Mouse (Mus musculus): ENCODE data around the gene Cldn6. TPM values are rescaled to one million over a fixed set of nuclear protein-coding genes. Genes with fewer than 3 reads are reported as not detected.

Cldn6 gene
- total RNA-seq (2021), result not detected
- long read RNA-seq, experiment 1, result 0 reads
- long read RNA-seq, experiment 2, result 0 reads

DNA sequence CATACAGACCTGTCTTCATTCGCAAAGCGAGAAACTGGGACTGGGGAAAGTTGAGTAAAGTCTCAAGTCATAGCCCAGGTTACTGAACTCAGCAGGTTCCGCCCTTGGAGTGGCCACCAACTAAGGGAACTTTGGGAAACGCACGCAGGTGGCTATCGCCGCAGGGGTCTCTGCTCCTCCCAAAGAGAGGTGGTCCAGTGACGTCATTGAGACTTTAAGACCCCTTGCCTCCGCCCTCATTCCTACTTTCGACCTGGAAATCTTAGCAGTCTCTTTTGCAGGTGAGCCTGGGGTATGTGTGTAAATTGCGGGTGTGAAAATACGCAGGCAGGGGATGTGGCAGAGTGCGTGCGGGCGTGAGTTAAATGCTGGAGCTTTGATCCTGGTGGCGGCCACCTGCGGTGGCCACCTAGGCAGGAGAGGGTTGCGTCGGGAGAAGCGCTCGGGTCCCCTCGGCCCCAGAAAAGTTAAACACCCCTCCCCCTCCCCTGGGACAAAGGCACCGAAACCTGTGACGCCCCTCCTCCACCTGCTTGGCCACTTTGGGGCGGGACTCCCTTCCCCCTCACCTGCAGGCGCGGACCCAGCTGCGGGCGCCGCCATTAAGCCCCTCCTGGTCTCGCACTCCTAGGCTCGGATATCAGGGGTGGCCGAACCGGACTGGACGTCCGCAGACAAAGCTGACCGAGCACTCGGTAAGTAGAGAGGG lies at the start of gene Cldn6:
Gene Cldn6 (plus strand): TSS at position 123 of the 709 bp plus-strand sequence.
- DNase-seq, result no peak
- intact Hi-C loops (cut with DNase I; ENCODE audit: low total_unique reads), result no loop called here

DNA sequence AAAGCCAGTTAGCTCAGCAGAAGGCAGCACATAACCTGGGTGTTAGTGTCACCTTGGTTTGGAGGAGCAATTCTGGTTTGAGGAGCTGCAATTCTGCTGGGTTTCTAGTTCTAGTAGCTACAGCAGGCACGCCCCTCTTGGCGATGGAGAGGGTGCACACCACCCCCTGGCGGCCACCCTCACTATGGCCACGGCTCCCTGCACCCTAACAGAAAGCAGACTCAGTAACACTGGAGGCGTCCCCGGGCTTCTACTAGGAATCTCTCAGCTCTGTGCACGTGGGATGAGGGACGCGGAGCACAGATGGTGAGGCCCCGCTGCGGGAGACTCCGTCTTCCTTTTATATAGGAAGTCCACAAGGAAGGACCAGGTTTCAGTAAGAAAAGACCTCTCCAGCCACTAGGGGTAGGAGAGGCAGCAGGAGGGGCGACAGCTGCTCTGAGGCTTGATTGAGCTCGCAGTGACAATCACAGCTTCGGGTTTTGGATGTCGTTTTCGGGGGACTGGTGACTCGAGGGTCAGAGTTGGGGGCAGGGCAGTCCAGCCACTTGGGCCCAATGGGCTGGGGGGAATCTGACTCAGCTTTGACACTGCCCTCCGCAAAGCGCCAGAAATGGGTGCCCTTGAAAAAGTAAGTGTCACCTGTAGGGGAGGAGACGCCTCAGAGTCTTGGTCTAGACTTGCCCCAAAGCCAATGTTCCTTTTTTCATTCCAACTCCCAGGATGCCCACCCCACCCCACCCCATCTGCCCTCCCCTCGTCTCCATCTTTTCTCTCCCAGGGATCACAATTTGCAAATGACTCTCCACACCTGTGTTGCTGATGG lies 48.6 kb upstream of the Cldn6 start:
- peak; percentile 82 for DNase-seq
- intact Hi-C loops (cut with DNase I; ENCODE audit: low total_unique reads), result no loop called here

DNA sequence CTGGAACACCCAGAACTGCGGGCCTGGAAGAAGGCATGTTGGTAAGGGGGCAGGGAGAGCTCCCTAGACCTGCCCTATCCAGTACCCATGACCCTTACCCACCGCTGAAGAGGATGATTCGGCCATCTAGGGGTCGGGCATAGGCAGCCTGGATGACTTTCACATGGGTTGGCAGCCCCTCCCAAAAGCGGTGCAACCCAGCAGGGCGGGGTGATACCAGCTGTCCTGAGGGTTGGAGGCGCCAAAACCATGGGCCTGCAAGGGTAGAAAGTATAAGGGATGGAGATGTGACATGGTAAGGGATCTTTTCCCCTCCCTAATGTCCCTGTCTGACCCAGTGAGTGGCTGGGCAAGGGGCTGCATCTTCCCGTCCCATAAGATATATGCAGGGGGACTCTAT lies 47.8 kb upstream of the Cldn6 start:
- no peak for DNase-seq
- intact Hi-C loops (cut with DNase I; ENCODE audit: low total_unique reads), result no loop called here

DNA sequence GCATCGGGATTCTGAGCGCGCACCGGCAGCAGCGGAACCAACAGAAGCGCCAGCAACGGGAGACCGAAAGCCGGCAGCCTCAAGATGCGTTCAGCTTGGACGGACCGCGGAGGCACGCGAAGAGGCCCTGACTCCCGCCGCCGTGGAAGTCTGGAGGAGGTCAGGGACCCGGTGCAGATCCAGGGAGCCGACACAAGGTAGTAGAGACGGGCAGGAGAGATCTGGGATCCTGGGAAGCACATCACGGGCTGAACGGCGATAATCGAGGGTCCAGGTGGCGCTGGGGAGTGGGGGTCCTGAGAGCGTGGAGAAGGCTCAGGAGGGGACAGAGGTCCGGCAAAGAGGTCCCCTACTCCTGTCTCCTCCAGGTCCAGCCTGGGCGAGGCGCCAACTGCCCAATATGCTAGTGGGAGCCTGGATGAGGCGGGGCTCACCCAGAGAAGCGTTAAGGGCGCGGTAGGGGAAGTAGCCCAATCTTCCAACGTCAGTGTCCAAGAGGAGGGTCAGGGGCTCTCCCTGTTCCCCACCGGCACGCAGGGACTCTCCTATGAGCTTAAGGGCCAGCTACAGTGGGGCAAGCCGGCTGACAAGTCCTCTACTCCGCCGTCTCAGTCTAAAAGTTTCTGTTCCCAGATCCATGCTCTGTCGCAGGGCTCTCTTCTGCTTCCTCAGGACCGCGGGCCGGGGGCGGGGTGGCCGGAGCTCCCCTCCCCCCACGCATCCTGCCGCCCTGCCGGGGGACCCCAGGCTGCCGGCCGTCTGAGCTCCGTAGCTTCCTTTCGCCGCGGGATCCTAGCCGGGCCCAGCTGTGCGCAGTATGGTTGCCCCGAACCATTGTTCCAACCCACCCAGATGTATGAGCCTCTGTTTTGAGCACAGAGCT lies 34.2 kb upstream of the Cldn6 start, which contains the start of gene Mmp25:
Gene Mmp25 (minus strand): TSS at position 665 of the 883 bp plus-strand sequence.
- DNase-seq, result no peak
- intact Hi-C loops (cut with DNase I; ENCODE audit: low total_unique reads), result no loop called here

DNA sequence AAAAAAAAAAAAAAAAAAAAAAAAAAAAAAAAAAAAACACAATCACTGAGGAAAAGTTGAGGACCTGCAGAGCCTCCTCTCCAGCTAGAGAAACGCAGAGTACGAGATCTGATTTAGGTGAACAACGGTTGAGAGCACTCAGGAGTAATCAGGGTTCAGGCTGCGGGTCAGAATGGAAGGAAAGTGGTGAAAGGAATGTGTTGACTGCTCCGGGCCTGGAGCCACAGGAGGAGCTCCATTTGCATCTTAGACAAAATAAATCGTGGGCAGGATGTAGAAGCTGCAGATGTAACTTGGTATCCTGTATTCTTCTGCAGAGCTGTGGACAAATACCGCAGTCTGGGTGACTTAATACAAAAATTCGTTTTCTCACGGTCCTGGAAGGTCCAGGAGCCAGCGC lies 33.2 kb upstream of the Cldn6 start:
- intact Hi-C loops (cut with DNase I; ENCODE audit: low total_unique reads), result no loop called here
- no peak for DNase-seq

DNA sequence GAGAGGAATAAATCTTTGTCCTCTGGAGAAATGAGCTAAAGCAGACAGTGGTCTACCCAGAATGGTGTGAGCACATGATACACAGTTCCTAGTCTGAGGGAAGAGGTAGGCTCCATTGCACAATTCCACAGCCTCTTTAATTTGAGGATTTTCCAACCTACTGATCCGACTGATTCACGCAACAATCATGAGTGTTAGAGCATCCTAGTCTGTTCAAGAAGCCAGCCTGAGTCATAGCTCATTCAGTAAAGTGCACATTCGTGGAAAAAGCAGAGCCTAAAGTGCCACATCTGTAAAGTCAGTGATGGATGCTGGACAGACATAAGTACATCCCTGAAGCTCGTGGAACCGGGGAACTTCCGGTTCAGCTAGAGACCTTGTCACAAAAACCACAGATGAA lies 27.7 kb upstream of the Cldn6 start:
- DNase-seq, result no peak

DNA sequence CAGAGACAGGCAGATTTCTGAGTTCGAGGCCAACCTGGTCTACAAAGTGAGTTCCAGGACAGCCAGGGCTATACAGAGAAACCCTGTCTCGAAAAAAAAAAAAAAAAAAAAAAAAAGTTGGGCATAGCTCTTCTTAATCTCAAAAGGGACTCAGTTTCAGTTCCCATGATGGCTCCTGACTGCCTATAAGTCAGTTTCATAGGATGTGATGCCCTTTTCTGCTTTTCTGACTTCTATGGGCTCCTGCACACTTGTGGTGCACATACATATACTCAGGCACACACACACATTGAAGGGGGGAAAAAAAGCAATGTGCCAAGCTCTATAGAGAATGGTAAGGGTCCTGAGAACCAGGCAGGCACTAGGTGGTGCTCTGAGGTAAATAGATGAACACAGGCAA lies 25.7 kb upstream of the Cldn6 start:
- DNase-seq, result no peak
- intact Hi-C loops (cut with DNase I; ENCODE audit: low total_unique reads), result no loop called here

More for the DNA sequence above, 27.7 kb upstream of the Cldn6 start:
- intact Hi-C loops (cut with DNase I; ENCODE audit: low total_unique reads), result no loop called here

DNA sequence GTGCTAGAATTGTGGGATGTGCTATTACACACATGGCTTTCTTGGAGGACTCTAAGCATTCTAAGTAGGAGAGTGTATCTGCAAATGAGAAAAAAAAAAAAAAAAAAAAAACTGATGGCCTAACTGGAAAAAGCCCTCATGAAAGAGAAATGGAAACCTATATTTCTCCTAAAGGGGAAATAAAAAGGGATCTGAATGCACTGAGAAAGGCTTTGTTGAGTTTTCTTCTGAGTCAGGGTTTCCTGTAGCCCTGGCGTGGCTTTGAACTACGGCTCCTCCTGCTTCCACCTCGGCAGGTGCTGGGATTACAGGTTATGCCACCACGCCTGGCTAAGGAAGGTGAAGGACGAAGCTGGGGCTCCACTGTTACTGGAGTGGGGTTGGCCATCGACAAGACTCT lies 25.0 kb upstream of the Cldn6 start:
- no peak for DNase-seq
- intact Hi-C loops (cut with DNase I; ENCODE audit: low total_unique reads), result no loop called here

DNA sequence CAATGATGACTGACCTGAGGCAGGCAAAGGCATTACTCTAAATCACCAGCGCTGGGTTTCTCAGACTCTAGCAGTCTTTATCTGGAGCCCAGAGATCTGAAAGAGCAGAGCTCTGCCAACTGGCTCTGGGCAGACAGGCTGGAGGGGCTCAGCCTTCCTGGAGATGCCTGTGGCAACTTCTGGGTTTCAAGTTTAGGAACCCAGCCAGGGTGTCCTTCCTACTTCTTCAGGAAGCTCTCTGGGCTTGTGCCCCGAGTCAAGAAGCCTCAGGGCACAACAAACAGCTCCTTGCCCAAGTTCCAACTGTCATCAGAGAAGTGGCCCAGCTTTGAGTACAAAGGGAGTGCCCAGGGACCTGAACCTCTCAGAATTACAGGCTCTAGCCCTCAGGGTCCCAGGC lies 24.6 kb upstream of the Cldn6 start:
- intact Hi-C loops (cut with DNase I; ENCODE audit: low total_unique reads), result no loop called here
- DNase-seq, result no peak

DNA sequence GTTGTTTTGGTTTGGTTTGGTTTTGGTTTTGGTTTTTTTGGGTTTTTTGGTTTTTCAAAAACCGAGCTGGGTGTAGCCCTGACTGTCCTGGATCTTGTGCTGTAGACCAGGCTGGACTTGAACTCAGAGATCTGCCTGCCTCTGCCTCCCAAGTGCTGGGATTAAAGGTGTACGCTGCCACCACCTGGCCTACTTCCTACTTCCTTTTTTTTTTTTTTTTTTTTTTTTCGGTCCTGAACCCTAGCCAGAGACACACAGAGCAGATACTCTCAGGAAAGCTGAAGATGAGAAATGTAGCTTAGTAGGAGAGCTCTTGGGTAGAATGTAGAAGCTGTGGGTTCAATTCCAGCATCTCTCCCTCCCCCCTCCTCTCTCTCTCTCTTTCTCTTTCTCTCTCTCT lies 20.6 kb upstream of the Cldn6 start:
- no peak for DNase-seq
- intact Hi-C loops (cut with DNase I; ENCODE audit: low total_unique reads), result no loop called here

DNA sequence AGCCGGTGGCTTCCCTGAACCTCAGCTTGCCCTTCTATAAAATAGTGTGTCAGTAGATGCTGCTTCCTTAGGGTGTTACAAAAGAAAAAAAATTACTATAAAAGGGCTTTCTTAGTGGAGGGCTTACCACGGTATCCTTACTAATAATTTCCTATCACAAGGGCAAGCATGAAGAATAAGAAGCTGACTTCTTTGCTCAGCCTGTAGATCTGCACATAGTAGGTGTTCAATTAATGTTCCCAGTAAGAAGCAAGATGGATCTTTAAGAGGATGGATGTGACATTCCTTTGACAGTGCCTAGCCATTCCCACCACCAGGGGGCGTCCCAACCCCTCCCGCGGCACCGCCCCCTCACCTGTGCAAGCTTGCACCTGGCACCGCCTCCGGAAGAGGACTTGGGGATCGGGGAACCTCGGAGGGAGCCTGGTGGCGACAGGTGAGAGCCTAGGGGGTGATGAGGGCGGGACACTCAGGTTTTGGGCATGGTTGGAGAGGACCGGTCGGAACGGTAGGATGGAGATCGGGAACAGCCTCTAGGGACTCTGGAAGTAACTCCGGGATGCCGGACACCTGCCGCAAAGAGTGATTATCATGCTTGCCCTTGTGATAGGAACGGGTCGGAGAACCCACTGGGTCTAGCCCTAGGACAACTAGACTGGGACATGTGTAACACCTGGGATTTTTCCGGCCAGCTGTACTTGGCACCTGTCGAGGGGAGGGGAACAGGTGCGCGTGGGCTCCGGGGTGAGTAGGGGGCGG lies 18.8 kb upstream of the Cldn6 start, which contains the start of gene Bicdl2:
Gene Bicdl2 (plus strand): TSS at position 390 of the 759 bp plus-strand sequence.
- no peak for DNase-seq
- intact Hi-C loops (cut with DNase I; ENCODE audit: low total_unique reads), result loop anchor here (5.0 kb wide), 1 partner anchor 42 kb away; no protein-coding TSS in a partner anchor

DNA sequence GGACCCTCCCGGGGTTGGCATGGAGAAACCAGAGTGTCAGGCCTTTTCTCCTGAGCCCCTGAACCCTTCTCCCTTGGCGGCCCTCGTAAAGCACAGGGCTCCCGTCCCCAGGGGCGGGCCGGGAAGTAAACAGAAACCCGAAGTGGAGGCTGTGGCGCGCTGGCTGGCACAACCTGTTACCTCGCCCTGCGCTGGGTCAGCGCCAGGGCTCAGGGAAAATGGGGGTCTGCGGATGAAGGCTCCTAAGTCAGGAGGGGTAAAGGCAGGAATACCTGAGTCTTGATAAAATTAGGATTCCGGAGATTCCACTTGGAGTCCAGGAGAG lies 18.2 kb upstream of the Cldn6 start:
- intact Hi-C loops (cut with DNase I; ENCODE audit: low total_unique reads), result loop anchor here (5.0 kb wide), 1 partner anchor 41 kb away; no protein-coding TSS in a partner anchor

DNA sequence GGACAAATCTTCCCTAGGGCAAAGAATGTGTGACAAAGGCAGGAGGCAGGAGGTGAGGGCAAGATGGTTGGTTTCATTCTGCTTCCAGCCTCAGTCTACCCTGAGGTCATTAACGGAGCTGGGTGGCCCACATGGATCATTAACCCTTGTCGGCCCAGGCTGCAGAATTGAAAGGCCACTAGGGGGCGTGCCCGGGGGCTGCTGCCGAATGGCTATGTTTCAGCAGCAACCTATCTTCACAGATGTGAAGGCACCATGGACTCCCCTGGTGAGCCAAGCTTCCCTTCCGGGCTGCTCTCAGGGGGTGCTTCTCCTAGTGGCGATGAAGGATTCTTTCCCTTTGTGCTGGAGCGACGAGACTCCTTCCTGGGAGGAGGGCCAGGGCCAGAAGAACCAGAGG lies 17.5 kb upstream of the Cldn6 start:
- intact Hi-C loops (cut with DNase I; ENCODE audit: low total_unique reads), result loop anchor here (5.0 kb wide), 1 partner anchor 41 kb away; no protein-coding TSS in a partner anchor

More for the DNA sequence above, 18.2 kb upstream of the Cldn6 start:
- DNase-seq, result no peak

DNA sequence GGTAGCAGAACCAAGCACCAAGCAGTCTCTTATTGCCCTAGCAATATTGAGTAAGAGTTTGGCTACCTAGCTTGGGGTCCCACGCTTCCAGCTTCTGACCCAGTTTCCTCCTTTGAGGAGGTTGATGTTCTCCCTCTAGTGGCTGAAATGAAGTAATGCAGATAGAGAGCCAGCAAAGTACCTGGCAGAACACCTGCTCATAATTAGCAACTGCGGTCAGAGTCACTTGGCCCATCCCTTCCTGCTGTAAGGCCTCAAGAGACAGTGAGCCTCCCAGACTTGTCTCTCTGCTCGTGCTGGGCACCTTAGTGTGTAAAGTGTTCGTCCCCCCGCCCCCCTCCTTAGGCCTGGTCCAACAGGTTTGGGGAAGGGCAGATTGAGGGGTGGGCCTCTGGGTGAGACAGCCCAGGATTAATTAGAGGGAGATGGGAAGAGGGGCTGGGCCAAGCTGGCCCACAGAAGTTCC lies 14.5 kb upstream of the Cldn6 start:
- intact Hi-C loops (cut with DNase I; ENCODE audit: low total_unique reads), result loop anchor here (5.0 kb wide), 1 partner anchor 38 kb away; no protein-coding TSS in a partner anchor

More for the DNA sequence above, 17.5 kb upstream of the Cldn6 start:
- DNase-seq, result no peak

DNA sequence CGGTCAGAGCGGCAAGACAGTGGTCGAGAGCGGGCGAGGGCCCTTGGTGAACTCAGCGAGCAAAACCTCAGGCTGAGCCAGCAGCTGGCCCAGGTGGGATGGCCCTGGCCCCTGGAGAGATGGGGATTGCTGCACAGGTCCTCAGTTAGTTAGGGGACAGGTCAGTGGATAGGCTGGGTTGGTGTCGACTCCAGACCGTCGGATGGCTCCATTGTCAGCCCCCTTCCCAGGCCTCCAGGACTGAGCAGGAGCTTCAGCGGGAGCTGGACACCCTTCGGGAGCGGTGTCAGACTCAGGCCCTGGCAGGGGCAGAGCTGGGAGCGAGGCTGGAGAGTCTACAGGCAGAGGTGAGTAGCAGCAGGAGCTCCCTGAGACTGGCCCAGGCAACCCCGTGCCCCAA lies 13.5 kb upstream of the Cldn6 start:
- intact Hi-C loops (cut with DNase I; ENCODE audit: low total_unique reads), result no loop called here
- no peak for DNase-seq

More for the DNA sequence above, 14.5 kb upstream of the Cldn6 start:
- no peak for DNase-seq

DNA sequence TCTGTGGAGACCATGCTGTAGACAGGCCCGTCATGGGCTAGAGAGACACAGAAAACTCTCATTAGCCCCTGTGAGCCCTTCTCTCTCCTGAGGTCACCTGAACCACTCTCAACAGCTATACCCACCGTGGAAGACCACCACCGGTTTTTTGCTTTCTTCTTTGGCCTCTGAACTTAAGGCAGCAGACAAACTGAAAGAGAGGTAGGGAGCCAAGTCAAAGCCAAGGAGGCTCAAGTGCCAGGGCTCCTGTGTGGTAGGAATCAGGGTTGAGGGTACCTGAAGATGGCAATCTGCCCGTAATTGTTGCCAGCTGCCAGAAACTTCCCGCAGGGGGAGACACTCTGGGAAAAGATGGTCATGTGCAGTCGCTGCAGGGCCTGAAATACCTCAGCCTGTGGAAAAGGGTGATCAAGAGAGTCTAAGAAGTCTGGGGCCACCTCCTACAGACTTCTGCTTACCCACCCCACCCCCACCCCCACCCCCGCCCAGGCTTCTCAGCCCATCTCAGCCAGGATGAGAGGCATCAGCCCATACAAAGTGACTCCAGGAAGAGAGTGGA lies 8.5 kb upstream of the Cldn6 start:
- DNase-seq, result no peak
- intact Hi-C loops (cut with DNase I; ENCODE audit: low total_unique reads), result no loop called here

DNA sequence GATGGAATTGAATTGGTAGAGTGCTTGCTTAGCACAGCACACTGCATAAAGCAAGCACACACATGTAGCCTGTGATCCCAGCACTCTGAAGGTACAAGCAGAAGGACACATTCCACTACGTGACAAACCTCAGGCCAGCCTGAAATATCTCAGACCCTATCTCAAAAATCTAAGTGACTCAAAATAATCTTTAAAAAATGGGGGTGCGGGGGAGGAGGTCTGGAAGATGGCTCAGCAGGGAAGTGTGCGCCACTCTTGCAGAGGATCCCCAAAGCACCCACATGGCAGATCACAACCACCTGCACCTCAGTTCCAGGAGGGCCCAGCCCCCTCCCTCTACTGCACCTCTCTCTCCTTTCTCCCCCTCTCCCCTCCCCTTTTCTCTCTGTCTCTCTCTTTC lies 7.5 kb upstream of the Cldn6 start:
- intact Hi-C loops (cut with DNase I; ENCODE audit: low total_unique reads), result no loop called here
- DNase-seq, result no peak

DNA sequence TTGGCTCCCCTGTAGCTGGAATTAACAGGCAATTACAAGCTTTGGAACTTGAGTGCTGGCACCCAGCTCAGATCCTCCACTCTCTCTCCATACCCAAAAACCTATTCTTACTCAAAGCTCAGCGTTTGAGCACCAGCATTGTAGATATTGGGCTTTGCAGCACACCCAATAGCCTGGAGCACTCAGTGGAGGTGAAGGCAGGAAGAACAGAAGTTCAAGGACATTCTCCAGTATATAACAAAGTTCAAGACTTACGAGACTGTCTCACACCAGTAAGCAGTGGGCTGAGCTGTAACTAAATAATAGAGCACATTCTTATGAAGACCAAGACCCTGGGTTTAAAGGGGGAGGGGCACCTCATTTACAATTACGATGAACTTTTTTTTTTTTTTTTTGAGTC lies 6.3 kb upstream of the Cldn6 start:
- no peak for DNase-seq
- intact Hi-C loops (cut with DNase I; ENCODE audit: low total_unique reads), result no loop called here

Measured in gastrocnemius, postnatal 14 days (tissue).